Mouse (Mus musculus) left cerebral cortex, adult 2 months (tissue): ENCODE data around the gene Rbm15b. TPM values are rescaled to one million over a fixed set of nuclear protein-coding genes. Genes with fewer than 3 reads are reported as not detected.
A peak's percentile ranks its signal among the peaks of the same experiment; 100 is the strongest.

Experiments used
- DNase-seq, 2 experiments: peaks; one replicate each; pipeline ENCODE4 v3.0.0; 2021 to 2022; ENCODE audit warnings: low spot score in 2 of 2, mixed read lengths in 1 of 2; ENCODE audit errors: extremely low spot score in 1 of 2
- H3K27ac ChIP-seq: fragments of 200-600 bp; 2 replicates; pipeline ENCODE4 v1.8.1; 2022
- H3K4me3 ChIP-seq: fragments of 200-600 bp; 2 replicates; pipeline ENCODE4 v1.8.1; 2022
- CTCF ChIP-seq: fragments of 200-600 bp; IDR thresholded peaks from 2 replicates; pipeline ENCODE4 v1.8.1; 2022; ENCODE audit warnings: antibody characterized with exemption, mild to moderate bottlenecking, moderate library complexity
- intact Hi-C: fragments of 180-260 bp; cut with DNase I; formaldehyde crosslinking; loops from one replicate; pipeline ENCODE4 v1.15.1; 2025
- long read RNA-seq, 2 experiments: library from polyadenylated mRNA; stranded (forward); transcript quantifications; one replicate each; pipeline ENCODE4 v2.0.0; 2021; ENCODE audit warnings: borderline mapping rate in 2 of 2
- total RNA-seq, 2 experiments: library from RNA; stranded (reverse); gene quantifications; 2 replicates each; pipeline ENCODE4 v1.2.3; 2021

Rbm15b gene
- total RNA-seq, result 10 to 100 TPM; 57.1 to 57.2 TPM
- long read RNA-seq, experiment 1, full-length matches to known transcripts, result 99 of 99 reads
- long read RNA-seq, experiment 1, partial matches to known transcripts, result 0 of 99 reads
- long read RNA-seq, experiment 1, other reads (novel, unspliced or antisense), result 0 of 99 reads
- long read RNA-seq, experiment 2, full-length matches to known transcripts, result 72 of 72 reads
- long read RNA-seq, experiment 2, partial matches to known transcripts, result 0 of 72 reads
- long read RNA-seq, experiment 2, other reads (novel, unspliced or antisense), result 0 of 72 reads

DNA sequence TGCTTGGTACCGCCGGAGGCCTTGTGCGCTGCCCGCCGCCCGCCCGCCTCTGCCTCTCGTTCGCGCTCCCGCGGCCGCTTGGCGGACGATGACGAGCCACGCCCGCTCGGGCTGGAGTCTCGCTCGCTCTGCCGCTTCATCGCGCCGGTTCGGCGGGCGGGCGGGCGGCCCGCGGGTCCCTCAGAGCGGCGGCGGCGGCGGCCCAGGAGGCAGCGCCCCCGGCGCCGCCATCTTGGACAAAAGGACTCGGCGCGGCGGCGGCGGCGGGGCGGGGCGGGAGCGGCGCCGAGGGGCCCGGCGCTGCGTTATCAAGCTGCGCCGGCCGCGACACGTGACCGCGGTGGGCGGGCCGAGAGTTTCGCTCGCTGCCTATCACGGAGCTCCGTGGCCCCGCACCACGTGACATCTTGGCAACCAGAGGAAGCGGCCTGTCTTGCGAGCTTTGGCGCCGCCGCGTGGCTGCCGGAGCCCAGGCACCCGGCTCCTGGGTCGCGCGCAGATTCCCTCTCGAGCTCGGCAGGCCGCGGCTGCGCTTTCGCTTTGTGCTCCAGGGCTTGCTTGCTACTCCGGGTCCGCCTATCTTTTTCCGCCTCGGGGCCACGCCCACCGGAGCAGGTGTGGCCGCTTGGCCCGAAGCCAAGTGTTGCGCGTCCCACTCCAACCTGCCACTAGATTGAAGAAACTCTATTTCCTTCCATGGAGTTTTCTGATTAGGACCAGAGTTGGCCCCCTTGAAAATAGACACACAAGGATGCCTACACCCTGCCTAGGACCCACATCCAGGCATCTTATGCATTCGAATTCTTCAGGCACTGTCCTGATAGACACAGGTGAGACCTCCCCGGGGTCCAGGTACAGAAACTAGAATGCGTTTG is at the start of gene Rbm15b:
Gene Rbm15b, minus strand, starts transcription at position 601 of the 875 bp plus-strand sequence.
- intact Hi-C loops, result loop anchor here (2.0 to 10.0 kb wide), 3 partner anchors 200 to 648 kb away; partner anchors contain the start of gene Tmem115
- peak within 1 kb of the TSS; percentile 70 for H3K4me3 ChIP-seq
- H3K27ac ChIP-seq, result peak within 1 kb of the TSS; percentile 82
- DNase-seq, result peak; percentile 98 to 99
- TF ChIP-seq CTCF, result peak; percentile 84

- no peak overlapping the region for H3K4me3 ChIP-seq
- peak overlapping the region; percentile 76 for H3K27ac ChIP-seq
- no peak for DNase-seq
- intact Hi-C loops, result no loop called here
- no peak for TF ChIP-seq CTCF
Observed at GRCm38 (mm10) chr9:106934998-106935397, 47.8 kb upstream of the Rbm15b start.

GRCm38 (mm10) chr9:106914878-106915277 is 27.6 kb upstream of the Rbm15b start:
- no peak for TF ChIP-seq CTCF
- DNase-seq, result no peak
- Histone ChIP-seq H3K4me3 (no peak overlapping the region), H3K27ac (no peak overlapping the region)
- intact Hi-C loops, result no loop called here

DNA sequence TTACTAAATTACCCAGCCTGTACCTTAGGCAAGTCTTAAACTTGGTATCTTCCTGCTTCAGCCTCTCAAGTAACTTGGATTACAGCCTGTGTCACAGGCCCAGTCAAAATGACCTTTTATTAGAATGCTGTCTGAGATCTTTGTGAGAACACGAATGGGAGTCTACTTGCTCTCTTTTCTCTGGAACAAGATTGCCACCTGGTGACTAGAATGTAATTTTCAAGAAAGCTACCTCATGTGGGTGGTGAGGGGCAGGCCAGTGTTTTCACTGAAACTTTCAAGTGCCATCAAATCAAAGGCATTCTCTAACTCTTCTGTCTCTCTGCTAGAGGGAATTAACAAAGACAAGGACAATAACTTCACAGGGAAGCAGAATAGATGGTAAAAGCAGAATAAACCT is 26.5 kb upstream of the Rbm15b start:
- Histone ChIP-seq H3K27ac (no peak overlapping the region), H3K4me3 (no peak overlapping the region)
- DNase-seq, result peak in 1 of 2 experiments; percentile 7
- no peak; the same call in 1 of the 2 replicates for TF ChIP-seq CTCF
- intact Hi-C loops, result no loop called here

GRCm38 (mm10) chr9:106911624-106912023 is 24.4 kb upstream of the Rbm15b start:
- no peak for DNase-seq
- intact Hi-C loops, result no loop called here
- no peak for TF ChIP-seq CTCF
- H3K27ac ChIP-seq, result no peak overlapping the region
- H3K4me3 ChIP-seq, result no peak overlapping the region

DNA sequence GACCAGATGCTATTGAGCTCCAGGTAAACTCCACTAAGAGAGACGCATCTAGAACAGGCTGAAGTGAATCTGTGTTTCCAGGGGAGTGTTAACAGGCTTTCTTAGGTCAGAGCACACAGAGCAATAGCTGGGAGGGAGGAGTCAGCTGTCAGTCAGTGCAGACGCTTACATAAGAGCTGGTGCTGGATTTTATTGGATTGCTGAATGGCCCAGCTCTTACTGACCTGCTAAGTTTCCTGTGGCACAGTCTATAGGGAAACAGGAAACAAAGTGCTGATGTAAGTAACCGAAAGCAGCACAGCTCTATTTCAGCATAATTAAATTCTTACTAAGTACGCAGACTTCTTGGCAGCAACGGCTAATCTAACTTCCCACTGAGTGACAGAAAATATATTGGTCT is 21.5 kb upstream of the Rbm15b start:
- peak in 1 of 2 experiments; percentile 10 for DNase-seq
- TF ChIP-seq CTCF, result no peak
- Histone ChIP-seq H3K27ac (peak overlapping the region; percentile 62), H3K4me3 (no peak overlapping the region)
- intact Hi-C loops, result no loop called here

GRCm38 (mm10) chr9:106908174-106908573 is 20.9 kb upstream of the Rbm15b start:
- H3K4me3 ChIP-seq, result no peak overlapping the region
- intact Hi-C loops, result no loop called here

GRCm38 (mm10) chr9:106906597-106906996 is 19.4 kb upstream of the Rbm15b start:
- TF ChIP-seq CTCF, result no peak
- intact Hi-C loops, result no loop called here
- peak in 1 of 2 experiments; percentile 6 for DNase-seq
- H3K27ac ChIP-seq, result no peak overlapping the region
- H3K4me3 ChIP-seq, result no peak overlapping the region

More at GRCm38 (mm10) chr9:106908174-106908573, 20.9 kb upstream of the Rbm15b start:
- peak overlapping the region; percentile 62; the same call in 1 of the 2 replicates for H3K27ac ChIP-seq
- no peak for TF ChIP-seq CTCF
- peak in 1 of 2 experiments; percentile 9 for DNase-seq

DNA sequence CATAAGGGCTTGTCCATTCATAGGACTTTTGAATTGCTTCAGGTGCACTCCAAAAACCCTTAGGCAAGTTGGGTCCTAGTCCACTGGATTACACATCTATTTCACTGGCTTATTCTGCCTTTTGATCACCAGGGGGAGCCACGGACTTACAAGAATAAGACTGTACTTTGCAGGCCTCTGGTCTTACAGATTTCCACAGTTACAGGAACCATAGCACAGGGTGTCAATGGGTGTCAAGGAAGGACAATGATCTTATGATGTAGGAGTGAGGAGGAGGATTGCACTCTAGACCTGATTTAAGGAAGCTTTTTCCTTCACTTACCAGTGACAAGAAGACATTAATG is 16.5 kb upstream of the Rbm15b start:
- H3K27ac ChIP-seq, result no peak overlapping the region
- DNase-seq, result peak in 1 of 2 experiments; percentile 24
- intact Hi-C loops, result loop anchor here (2.0 kb wide), 1 partner anchor 387 kb away; no protein-coding TSS in a partner anchor
- H3K4me3 ChIP-seq, result no peak overlapping the region
- TF ChIP-seq CTCF, result peak; percentile 70

DNA sequence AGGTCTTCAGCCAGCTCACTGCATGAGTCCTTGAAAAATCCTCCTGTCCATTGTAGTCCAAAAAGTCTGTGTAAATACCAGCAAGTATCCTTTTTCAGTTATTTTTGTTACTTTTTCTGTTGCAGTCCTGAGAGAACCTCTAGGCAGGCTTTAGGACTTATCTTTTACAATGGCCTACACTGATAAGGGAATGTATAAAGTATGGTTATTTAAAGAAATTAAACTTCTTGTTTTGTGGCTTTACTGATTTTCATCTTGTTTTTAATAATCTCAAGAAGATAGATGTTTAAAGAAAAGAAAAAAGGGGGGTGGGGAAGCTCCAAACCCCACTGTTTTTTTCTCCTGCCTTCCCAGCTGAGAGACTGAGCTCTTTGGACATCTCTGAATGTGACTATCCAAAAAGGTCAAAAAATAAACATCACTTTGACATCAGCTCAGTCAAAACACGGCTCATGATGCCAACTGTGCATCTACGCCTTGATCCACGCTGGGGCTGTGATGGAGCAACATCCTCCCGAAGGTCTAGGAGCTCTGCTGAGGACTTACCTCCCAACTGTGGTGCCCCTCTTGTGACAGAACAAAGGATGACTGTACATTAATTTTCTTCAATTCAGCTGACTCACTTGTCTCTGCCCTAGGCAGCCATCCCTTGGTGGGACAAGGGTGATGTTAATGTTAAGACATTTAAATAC is 16.0 kb upstream of the Rbm15b start:
- Histone ChIP-seq H3K27ac (no peak overlapping the region; the same call in 1 of the 2 replicates), H3K4me3 (no peak overlapping the region)
- TF ChIP-seq CTCF, result no peak
- intact Hi-C loops, result loop anchor here (2.0 kb wide), 1 partner anchor 388 kb away; no protein-coding TSS in a partner anchor
- DNase-seq, result peak in 1 of 2 experiments; percentile 8

DNA sequence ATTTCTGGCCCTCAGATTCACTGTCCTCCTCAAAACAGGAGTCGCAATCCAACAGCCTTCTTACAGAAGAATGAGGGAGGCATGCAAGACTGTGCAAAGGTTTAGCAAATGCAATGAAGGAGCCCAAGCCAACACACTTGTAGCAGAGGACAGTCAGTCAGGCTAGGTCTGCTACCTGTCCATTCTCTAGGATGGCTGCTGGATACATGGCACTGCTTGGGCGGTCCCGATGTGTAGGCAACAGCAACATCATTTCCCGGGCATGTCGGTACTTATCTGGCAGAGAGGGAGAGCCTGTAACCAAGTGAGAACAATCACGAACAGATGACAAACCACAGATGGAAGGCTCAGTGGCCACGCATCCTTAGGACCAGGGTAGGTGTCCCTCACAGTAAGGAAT is 14.4 kb upstream of the Rbm15b start:
- Histone ChIP-seq H3K4me3 (no peak overlapping the region), H3K27ac (peak overlapping the region; percentile 0)
- no peak for TF ChIP-seq CTCF
- intact Hi-C loops, result no loop called here
- no peak for DNase-seq
